Mouse (Mus musculus): ENCODE results near the gene Dnah8.

GRCm38 (mm10) chr17:30662131-30662530, 38.0 kb downstream of the Dnah8 start:
- TF ChIP-seq CTCF (IDR thresholded peaks at IDR 0.05; ENCODE audit: borderline replicate concordance, insufficient read depth, low read depth, low read length) (no peak), POLR2A (IDR thresholded peaks at IDR 0.05; ENCODE audit: borderline replicate concordance, insufficient read depth, low read length) (no peak)
